Mouse (Mus musculus) thymus, adult 18-20 months (tissue): ENCODE data around the gene Traf3ip2.

Source experiments
- DNase-seq, 2 experiments: peaks; one replicate each; pipeline ENCODE4 v3.0.0; 2022; ENCODE audit warnings: mixed read lengths in 2 of 2

Traf3ip2 gene

GRCm38 (mm10) chr10:39638862-39639261 lies 26.1 kb downstream of the Traf3ip2 start:
- no peak for DNase-seq

GRCm38 (mm10) chr10:39639783-39640182 lies 27.0 kb downstream of the Traf3ip2 start:
- no peak for DNase-seq

GRCm38 (mm10) chr10:39640817-39641226 lies 28.1 kb downstream of the Traf3ip2 start:
- DNase-seq = no peak

GRCm38 (mm10) chr10:39645789-39646628 lies 33.3 kb downstream of the Traf3ip2 start:
- DNase-seq = no peak

GRCm38 (mm10) chr10:39646629-39647019 lies 33.9 kb downstream of the Traf3ip2 start:
- DNase-seq = no peak

GRCm38 (mm10) chr10:39647118-39647517 lies 34.4 kb downstream of the Traf3ip2 start:
- no peak for DNase-seq

GRCm38 (mm10) chr10:39648278-39648677 lies 35.5 kb downstream of the Traf3ip2 start:
- no peak for DNase-seq

GRCm38 (mm10) chr10:39649550-39649949 lies 36.8 kb downstream of the Traf3ip2 start:
- DNase-seq = no peak

GRCm38 (mm10) chr10:39650316-39650715 lies 37.6 kb downstream of the Traf3ip2 start:
- DNase-seq = no peak

GRCm38 (mm10) chr10:39654001-39654416 lies 41.3 kb downstream of the Traf3ip2 start:
- DNase-seq = no peak

- no peak for DNase-seq
Observed at GRCm38 (mm10) chr10:39658901-39659410, 46.2 kb downstream of the Traf3ip2 start.

- no peak for DNase-seq
Observed at GRCm38 (mm10) chr10:39659411-39660268, 46.9 kb downstream of the Traf3ip2 start.

- DNase-seq = no peak
Observed at GRCm38 (mm10) chr10:39660269-39660655, 47.5 kb downstream of the Traf3ip2 start.

GRCm38 (mm10) chr10:39660698-39661097 lies 48.0 kb downstream of the Traf3ip2 start:
- no peak for DNase-seq

- no peak for DNase-seq
Observed at GRCm38 (mm10) chr10:39665071-39665502, 52.4 kb downstream of the Traf3ip2 start.

GRCm38 (mm10) chr10:39666027-39666426 lies 53.3 kb downstream of the Traf3ip2 start:
- no peak for DNase-seq

- no peak for DNase-seq
Observed at GRCm38 (mm10) chr10:39671451-39671850, 58.7 kb downstream of the Traf3ip2 start.

GRCm38 (mm10) chr10:39672547-39673051 lies 59.9 kb downstream of the Traf3ip2 start:
- no peak for DNase-seq

GRCm38 (mm10) chr10:39674106-39674505 lies 61.4 kb downstream of the Traf3ip2 start:
- no peak for DNase-seq

- no peak for DNase-seq
Observed at GRCm38 (mm10) chr10:39674766-39675165, 62.0 kb downstream of the Traf3ip2 start.

GRCm38 (mm10) chr10:39678199-39678791 lies 65.6 kb downstream of the Traf3ip2 start:
- DNase-seq = no peak

- DNase-seq = no peak
Observed at GRCm38 (mm10) chr10:39681014-39681413, 68.3 kb downstream of the Traf3ip2 start.

GRCm38 (mm10) chr10:39682556-39682955 lies 69.8 kb downstream of the Traf3ip2 start:
- DNase-seq = no peak
